Mouse (Mus musculus) T-helper 17 cell (primary cell): ENCODE measurements around the gene Anks3.

Experiments
- in situ Hi-C, 2 experiments: fragments of 300-600 bp; cut with MboI, MseI; formaldehyde crosslinking; loops; 1 replicate in 1 of 2; 2 replicates in 1 of 2; pipeline ENCODE4 v1.15.1; 2025; ENCODE audit warnings: high pct_unique_total_duplicates in 2 of 2

The Anks3 gene

GRCm38 (mm10) chr16:4963797-4964709 is at the start of gene Anks3:
Gene Anks3, minus strand, starts transcription at chr16:4964205.
- in situ Hi-C loops, result no loop called here

GRCm38 (mm10) chr16:5013054-5013838 is 49.2 kb upstream of the Anks3 start, which contains the start of gene Rogdi:
Gene Rogdi, minus strand, starts transcription at chr16:5013553.
- in situ Hi-C loops, result no loop called here

GRCm38 (mm10) chr16:5012036-5013005 is 48.3 kb upstream of the Anks3 start:
- in situ Hi-C loops, result no loop called here

GRCm38 (mm10) chr16:5011285-5011684 is 47.3 kb upstream of the Anks3 start:
- in situ Hi-C loops, result no loop called here

- in situ Hi-C loops, result no loop called here
Measured at GRCm38 (mm10) chr16:5010371-5010935, 46.4 kb upstream of the Anks3 start.

- in situ Hi-C loops, result no loop called here
Measured at GRCm38 (mm10) chr16:5008076-5008475, 44.1 kb upstream of the Anks3 start.

- in situ Hi-C loops, result no loop called here
Measured at GRCm38 (mm10) chr16:5007492-5007891, 43.5 kb upstream of the Anks3 start.

- in situ Hi-C loops, result no loop called here
Measured at GRCm38 (mm10) chr16:5007067-5007466, 43.1 kb upstream of the Anks3 start, which contains the start of gene Smim22. Gene Smim22, plus strand, starts transcription at chr16:5007288.

GRCm38 (mm10) chr16:5000611-5001010 is 36.6 kb upstream of the Anks3 start:
- in situ Hi-C loops, result no loop called here

- in situ Hi-C loops, result loop anchor here in 1 of 2 experiments (25.0 kb wide), 1 partner anchor 613 kb away; no protein-coding TSS in a partner anchor
Measured at GRCm38 (mm10) chr16:4998984-4999383, 35.0 kb upstream of the Anks3 start.

GRCm38 (mm10) chr16:4997553-4997952 is 33.5 kb upstream of the Anks3 start, which contains the start of gene Sept12:
Gene Sept12, minus strand, starts transcription at chr16:4997852.
- in situ Hi-C loops, result loop anchor here in 1 of 2 experiments (25.0 kb wide), 1 partner anchor 615 kb away; no protein-coding TSS in a partner anchor

GRCm38 (mm10) chr16:4993276-4993675 is 29.3 kb upstream of the Anks3 start:
- in situ Hi-C loops, result loop anchor here in 1 of 2 experiments (25.0 kb wide), 1 partner anchor 619 kb away; no protein-coding TSS in a partner anchor

GRCm38 (mm10) chr16:4984717-4985116 is 20.7 kb upstream of the Anks3 start:
- in situ Hi-C loops, result loop anchor here (5.0 to 25.0 kb wide), 2 partner anchors 158 to 628 kb away; no protein-coding TSS in a partner anchor

GRCm38 (mm10) chr16:4979755-4980380 is 15.9 kb upstream of the Anks3 start:
- in situ Hi-C loops, result loop anchor here in 1 of 2 experiments (25.0 kb wide), 1 partner anchor 632 kb away; no protein-coding TSS in a partner anchor

- in situ Hi-C loops, result loop anchor here in 1 of 2 experiments (25.0 kb wide), 1 partner anchor 634 kb away; no protein-coding TSS in a partner anchor
Measured at GRCm38 (mm10) chr16:4978275-4979051, 14.5 kb upstream of the Anks3 start.

- in situ Hi-C loops, result loop anchor here in 1 of 2 experiments (25.0 kb wide), 1 partner anchor 636 kb away; no protein-coding TSS in a partner anchor
Measured at GRCm38 (mm10) chr16:4976180-4976579, 12.2 kb upstream of the Anks3 start.

- in situ Hi-C loops, result no loop called here
Measured at GRCm38 (mm10) chr16:4974521-4974920, 10.5 kb upstream of the Anks3 start.

- in situ Hi-C loops, result no loop called here
Measured at GRCm38 (mm10) chr16:4971626-4972025, 7.6 kb upstream of the Anks3 start.
